Mouse (Mus musculus) heart, postnatal 10 days (tissue): Measurements from ENCODE around the gene Jup. TPM values are rescaled to one million over a fixed set of nuclear protein-coding genes. Genes with fewer than 3 reads are reported as not detected.
A peak's percentile ranks its signal among the peaks of the same experiment; 100 is the strongest.

Experiments
- DNase-seq, 2 experiments: peaks; one replicate each; pipeline ENCODE4 v3.0.0; 2021
- intact Hi-C: fragments of 180-260 bp; cut with DNase I; formaldehyde crosslinking; loops from one replicate; pipeline ENCODE4 v1.15.1; 2025
- total RNA-seq, 2 experiments: library from RNA; stranded (reverse); gene quantifications; 2 replicates each; pipeline ENCODE4 v1.2.3; 2021

Gene Jup
- total RNA-seq, 2 experiments from 2014 or later: 252 to 286 TPM

DNA sequence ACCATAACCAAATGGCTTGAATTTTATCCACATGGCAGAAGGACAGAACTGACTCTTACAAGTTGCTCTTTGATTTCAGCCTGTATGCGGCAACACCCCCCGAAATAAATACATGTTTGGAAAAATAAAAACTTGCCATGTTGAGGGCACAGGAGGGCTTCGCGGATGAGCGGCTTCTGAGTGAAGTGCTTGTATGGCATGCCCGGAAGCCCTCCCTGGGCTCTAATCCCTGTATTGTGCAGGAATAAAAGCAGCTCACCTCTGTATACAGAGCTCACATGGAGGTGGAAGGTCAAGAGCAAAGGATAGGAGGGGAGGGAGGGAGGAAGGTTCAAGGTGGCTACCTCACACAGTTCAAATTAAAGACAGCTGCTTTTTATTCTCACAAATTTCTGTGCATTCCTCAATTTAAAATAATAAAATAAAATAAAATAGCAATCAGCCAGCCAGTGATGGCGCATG is 5.6 kb downstream of the Jup start:
- DNase-seq: no peak
- intact Hi-C loops: no loop called here

DNA sequence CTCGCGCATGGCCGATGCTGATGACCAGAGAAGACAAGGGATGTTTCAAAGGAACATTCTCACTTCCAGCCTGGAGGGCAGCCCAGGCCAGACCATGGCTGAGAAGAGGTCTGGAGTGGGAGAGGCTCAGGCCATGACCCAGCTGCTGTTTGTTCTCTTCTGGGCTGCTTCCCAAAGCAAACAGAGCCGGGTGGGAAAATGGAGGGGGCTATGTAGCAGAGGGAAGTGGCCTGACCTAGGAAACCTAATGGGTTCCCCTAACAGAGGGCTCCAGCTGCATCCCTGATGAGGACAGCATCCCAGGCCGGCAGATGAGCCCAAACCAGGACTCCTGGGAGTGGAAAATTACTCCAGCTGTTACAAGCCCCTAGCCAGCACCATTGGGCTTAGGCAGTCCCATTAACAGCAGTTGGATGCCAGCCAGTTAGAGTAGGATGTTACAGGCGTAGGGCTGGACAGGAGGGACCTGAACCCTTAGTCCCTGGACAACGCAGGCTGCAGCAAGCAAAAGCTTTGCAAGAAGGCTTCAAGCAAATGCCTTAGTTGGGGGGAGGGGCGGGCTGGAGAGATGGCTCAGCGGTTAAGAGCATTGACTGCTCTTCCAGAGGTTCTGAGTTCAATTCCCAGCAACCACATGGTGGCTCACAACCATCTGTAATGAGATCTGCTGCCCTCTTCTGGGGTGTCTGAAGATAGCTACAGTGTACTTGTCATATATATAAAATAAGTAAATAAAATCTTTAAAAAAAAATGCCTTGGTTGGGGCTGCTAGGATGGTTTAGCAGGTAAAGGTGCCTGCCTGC is 6.3 kb downstream of the Jup start:
- peak; percentile 92 to 93 for DNase-seq
- intact Hi-C loops: no loop called here

DNA sequence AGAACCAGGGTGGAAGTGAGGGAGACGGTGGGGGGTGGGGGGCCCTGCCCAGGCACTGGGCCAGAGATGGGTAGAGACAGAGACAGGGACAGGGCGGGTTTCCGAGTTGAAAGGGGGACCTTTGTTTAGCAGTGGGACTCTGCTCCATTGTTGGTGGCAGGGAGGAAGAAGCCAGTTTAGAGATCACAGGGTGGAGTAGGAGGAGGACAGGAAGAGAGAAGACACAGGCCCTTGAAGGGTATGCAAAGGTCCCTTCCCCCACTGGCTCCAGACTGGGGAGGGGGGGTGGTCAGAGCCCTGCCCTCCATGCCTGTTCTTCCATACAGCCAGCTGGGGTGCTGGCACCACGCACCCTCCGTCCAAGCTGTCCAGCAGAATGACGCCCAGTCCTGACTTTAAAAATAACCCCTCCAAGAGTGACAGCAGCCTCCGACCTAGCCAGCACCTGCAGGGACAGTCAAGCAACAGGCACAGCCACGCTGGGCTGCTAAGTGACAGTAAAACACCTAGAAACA is 7.6 kb downstream of the Jup start:
- peak; percentile 78 to 87 for DNase-seq
- intact Hi-C loops: no loop called here

DNA sequence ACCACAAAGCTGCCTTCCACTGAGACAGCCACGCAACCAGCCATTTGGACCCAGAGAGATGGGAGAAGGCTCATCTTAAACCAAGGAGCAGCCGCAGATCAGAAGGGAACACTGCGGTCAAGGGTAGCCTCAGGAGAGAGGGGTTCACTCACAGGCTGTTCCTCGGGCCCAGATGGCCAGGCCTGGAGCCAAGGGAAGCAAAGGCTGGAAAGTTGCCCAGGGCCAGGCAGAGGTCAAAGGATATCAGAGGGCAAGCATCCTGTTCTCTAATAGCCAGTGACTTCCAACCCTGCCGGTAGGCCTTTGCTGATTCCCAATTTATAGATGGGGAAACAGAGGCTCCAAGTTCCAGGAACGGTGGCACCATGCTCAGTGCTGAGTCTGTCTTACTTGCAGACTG is 9.0 kb downstream of the Jup start:
- intact Hi-C loops: no loop called here

DNA sequence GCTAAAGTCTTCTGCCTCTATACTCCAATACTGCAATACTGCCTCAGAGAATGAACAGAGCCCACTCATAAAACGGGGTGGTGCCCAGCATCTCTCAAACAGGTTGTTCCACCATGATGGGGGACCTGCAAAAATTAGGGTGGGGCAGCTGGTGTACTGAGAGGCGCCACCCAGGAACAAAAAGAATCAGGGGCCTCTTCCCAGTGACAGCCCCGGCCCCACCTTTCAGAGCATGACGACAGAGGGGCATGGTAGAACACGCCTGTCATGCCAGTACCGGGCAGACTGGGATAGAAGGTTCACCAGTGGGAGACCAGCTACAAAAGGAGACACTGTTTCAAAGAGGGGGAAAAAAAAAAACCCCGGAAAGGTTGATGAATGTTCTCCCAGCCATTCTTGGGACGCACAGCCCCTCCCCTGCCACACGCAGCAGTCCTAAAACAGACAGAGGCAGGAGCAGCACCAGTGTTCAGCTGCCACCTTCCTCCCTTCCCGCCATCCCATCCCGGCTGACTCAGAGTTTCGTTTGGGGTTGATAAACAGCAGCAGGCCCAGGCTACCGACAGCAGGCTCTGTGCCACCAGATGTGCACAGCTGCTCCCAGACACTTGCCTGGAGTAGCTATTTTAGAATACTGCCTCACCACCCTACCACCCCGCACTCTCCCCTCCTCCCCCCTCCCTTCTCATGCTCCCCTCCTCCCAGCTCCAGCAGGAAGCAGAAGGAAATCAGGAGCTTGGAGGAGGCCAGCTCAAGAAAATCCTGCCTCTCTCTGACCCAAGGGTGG is 9.8 kb downstream of the Jup start:
- peak; percentile 89 to 92 for DNase-seq
- intact Hi-C loops: no loop called here

More for the DNA sequence above, 9.0 kb downstream of the Jup start:
- DNase-seq: peak; percentile 84 to 85

DNA sequence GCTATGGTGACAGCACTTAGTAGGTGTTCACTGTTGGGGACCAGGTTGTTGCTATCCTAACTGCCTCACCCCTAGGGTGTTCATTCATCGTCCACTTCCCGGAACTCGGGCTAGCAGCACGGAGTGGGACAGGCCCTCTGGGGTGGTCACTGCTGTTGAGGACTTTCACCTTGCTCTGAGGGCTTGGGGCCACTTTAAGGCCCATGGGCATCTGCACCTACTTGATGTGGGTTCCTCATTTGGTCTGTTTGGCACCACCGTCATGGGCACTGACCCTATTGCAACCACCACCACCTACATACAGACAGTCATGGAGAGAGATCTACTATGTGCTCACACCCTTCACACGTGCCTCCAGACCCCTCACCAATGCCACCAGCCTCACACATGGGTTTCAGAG is 10.5 kb downstream of the Jup start:
- intact Hi-C loops: no loop called here
- no peak for DNase-seq

DNA sequence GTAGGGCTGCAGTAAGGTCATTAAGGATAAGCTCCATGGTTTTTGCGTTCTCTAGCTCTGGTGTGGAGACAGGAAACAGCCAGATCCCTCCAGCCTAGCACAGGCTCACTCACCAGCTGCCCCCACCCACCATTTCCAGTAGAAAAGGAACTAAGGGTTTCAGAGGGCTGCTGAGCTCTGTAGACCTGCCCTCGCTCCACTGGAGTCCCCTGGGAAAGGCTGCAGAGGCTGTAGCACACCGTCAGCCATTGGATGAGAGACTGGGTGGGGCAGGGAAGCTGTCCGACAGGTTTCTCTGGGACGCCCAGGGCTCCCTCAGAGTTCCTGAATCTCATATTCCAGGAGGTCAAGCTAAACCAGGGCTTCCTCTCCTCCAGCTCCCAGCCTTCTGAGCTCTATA is 11.0 kb downstream of the Jup start:
- peak in 1 of 2 experiments; percentile 30 for DNase-seq
- intact Hi-C loops: no loop called here

DNA sequence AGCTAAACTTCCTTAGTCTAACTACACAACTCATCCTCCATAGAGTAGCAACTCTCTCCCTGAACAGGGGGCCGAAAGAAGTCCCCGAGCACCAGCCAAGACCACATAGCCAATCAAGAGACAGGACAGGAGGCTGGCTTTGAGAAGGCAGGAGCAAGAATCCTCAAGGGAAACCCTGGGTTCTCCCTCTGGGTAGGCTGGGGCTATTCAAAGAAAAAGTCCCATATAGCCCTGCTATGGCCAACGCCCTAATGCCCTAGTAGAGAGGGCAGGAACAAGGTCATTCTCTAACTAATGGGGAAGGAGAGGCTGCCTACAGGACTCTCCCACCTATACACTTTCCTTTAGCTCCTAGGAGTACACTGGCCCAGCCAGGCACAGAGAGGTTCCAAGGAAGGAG is 12.5 kb downstream of the Jup start:
- DNase-seq: no peak
- intact Hi-C loops: no loop called here

DNA sequence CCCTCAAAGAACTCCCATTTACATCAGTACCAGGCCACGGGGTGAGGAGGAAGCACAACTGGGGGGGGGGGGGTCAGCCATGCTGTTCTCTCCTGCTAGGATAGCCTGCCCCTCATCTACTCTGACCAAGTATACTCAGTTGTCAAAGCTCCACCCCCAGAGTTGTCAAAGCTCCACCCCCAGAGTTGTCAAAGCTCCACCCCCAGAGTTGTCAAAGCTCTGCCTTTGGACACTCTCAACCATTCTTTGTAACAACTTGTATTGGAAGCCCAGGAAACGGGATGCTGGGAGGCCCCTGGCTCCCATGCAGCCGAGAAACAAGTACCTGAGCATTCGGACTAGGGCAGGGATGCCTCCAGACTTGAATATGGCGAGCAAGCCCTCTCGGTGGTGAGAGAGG is 14.9 kb downstream of the Jup start:
- intact Hi-C loops: no loop called here
- DNase-seq: no peak

DNA sequence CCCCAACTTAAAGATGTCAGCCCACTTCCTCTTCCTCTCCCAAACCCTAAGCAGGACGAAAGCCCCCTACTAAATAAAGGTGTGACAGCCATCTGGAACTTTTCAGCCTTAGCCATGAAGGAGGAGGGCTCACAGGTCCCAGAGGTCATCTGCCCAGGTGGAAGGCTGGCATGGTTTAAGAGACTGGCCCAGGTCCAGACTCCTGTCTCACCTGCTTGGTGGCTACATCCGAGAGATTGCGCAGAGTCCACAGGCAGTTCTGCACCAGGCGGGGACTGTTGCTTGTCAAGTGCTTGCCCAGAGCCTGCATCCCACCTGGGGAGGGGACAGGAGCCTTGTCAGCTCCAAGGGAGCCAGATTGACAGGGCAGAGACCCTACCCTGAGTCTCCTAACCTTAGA is 18.3 kb downstream of the Jup start:
- intact Hi-C loops: no loop called here
- no peak for DNase-seq

DNA sequence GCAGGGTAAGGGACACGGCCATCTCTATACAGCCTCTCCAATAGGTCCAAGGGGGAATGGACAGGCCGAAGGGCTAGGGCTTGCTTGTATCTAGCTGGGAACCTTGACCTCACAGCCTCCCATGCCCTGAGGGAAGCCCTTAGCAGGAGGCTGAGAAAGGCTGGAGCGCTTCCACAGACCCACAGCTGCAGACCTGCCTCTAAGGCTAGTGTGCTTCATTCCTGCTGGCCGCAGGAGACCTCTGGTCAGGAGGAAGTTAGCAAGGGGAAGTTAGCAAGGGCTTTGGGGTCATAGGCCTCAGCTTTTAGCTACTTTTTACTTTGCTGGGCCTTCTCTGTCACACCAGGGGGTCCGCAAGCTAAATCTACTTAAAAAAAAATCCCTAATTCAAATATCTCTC is 19.1 kb downstream of the Jup start:
- intact Hi-C loops: no loop called here
- no peak for DNase-seq

DNA sequence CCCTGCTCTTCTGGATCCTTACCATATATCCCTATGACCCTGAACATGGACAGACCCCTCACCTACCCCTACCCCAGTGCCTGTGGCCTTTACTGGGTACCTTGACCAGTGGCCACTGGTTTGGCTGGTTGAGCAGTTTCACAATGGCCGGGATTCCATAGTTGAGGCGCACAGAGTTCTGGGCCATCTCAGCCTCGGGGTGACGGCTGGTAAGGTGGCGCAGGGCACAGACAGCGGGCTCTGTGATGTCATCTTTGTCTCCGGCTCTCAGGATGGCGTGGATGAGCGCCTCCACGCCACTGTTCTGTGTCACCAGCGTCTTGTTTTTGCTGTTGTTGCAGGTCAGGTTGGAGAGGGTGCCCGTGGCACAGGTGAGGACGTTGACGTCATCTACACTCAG is 19.6 kb downstream of the Jup start:
- intact Hi-C loops: no loop called here
- DNase-seq: no peak

DNA sequence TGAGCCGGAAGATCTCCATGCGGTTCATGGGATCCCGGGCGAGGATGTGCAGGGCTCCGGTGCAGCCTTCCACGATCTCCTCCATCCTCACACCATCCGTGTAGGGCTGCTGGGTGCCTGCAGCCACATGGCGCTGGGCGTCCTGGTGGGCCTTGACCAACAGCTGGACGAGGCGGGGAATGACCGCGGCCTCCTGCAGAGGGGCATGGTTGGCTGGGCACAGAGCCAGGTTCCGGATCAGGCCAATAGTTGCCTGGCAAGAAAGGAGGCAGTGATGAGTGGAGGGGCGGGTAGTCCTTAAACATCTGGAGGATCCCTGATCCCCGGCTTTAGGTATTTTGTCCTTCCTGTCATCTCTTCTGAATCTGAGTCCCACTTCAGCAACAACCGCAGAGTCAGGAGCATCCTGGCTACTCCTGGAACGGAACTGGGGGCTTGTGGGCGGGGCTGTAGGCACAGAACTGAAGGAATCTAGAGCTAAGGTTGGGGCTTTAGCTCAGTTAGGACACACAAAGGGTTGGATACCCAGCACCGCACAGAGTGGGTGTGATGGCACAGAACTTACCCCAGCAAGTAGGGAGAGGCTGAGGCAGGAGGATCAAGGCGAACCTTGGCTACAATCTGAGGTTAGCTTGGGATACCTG is 20.7 kb downstream of the Jup start:
- DNase-seq: no peak
- intact Hi-C loops: no loop called here

DNA sequence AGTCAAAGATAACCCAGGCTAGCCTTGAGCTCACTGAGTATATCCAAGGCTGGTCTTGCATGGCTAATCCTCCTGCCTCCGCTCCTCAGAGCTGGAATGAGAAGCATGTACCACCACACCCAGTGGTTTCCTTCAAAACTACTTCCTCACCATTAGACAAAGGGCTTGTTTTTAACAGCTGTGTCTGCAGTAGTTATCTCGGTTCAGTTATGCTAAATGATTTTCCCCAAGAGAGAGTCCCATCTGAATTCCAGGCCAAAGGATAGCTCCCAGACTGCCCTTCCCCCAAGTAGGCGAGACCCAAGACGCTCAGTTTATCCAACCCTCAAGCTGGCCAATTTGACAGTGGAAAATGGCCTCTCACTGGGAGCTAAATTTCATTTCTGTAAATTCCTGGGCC is 21.6 kb downstream of the Jup start:
- intact Hi-C loops: no loop called here
- DNase-seq: peak in 1 of 2 experiments; percentile 42

DNA sequence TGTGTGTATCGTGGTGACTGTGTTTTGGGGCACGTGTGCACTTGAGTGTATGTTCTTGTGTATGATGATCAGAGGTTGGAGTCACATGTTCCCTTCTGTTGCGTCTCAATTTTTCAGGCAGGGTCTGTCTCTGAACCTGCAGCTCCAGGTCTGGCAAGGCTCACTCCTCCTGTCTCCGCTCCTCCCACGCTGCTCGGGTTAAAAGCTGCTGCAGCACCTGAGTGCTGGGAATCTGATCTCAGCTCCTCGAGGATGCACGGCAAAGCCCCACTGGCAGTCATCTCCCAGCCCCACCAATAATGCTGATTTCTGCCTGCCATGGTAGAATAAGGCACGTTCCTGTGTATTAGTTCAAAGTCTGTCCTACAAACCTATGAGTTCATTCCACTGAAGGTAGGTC is 22.4 kb downstream of the Jup start:
- intact Hi-C loops: no loop called here
- DNase-seq: no peak

DNA sequence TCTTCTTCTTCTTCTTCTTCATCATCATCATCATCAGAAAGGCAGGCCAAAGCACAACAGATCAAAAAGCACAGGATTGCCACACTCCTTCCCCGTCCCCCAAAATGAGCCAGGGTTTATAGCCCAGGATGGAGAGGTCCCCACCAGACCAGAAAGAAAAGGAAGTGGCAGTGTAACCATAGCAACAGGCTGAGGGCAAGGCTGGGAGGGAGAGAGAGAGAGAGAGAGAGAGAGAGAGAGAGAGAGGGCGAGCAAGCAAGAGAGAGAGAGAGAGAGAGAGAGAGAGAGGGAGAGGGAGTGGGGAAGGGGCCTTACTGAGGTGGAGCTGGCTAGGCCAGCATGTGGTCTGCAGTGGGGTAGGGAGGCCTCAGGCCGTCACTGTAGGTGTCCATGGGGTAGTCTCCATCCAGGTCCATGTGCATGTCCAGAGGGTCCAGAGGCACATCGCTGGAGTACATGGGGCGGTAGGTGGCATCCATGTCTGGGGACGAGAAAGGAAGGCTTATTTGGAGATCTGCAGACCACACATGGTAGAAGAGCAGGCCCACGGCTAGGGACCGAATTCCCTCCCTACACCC is 25.5 kb downstream of the Jup start:
- DNase-seq: no peak
- intact Hi-C loops: no loop called here

DNA sequence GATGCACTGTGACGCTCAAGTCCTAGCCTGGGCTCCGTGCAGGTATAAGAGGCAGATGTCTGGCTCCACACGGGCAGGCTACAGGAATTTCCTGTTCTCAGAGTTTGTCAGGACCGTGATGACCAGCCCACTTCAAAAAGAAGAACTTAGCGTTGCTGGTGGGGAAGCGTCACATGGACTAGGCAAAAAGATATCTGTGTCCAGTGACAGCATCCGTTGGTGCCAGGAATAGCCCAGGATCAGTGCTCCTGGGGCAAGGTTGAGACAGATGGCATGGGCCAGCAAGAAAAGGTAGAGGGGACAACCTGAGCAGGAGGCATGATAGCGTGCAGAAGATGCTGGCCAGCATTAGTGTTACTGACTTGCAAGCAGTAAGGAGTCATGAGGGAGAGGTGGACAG is 27.7 kb downstream of the Jup start:
- intact Hi-C loops: no loop called here
- DNase-seq: no peak

DNA sequence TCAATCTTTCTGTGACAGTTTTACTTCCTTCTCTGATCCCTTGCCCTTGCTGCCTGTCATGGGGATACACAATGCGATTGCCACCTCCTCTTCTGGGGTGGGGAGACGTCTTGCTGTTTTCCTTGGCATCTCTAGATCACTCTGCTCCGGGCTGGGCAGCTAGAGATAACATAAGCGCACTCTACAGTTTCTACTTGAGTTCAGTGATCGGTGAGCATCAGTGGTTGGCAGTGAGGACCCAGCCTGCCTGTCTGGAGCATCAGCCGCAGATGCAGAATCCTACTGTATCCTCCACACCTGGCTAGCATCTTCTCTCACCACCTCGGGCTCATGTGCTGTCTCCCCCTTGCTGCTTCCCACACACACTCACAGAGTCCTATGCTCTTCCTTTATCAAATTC is 28.4 kb downstream of the Jup start:
- no peak for DNase-seq
- intact Hi-C loops: no loop called here

DNA sequence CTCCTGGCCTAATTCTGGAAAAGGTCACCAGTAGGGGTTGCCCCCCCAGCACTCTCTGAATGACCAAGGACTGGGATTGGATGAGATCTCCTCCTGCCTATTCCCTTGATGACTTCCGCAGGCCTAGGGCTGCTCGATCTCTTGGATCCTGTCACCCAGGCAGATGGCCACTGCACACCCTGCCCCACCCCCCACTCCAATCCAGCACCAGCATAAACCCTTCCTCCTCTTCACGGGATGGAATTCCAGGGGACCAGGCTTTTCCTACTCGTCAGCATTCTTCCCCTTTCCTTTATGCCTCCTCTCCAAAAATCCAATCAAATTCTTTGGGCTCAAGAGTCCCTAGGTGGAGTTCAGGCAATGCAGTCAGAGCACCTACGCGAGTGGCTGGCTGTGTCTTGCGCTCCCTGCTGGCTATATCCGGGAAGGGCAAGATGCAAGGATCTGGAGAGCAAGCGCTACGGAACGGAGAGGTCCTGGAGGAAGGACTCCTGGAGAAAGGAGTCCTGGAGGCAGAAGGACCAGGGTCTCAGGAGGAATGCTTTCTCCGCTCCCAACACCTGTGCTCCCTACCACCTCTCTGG is 34.5 kb downstream of the Jup start:
- intact Hi-C loops: loop anchor here (1.0 to 2.0 kb wide), 2 partner anchors 45 to 110 kb away; partner anchors contain the start of gene Klhl11
- peak; percentile 79 to 84 for DNase-seq

DNA sequence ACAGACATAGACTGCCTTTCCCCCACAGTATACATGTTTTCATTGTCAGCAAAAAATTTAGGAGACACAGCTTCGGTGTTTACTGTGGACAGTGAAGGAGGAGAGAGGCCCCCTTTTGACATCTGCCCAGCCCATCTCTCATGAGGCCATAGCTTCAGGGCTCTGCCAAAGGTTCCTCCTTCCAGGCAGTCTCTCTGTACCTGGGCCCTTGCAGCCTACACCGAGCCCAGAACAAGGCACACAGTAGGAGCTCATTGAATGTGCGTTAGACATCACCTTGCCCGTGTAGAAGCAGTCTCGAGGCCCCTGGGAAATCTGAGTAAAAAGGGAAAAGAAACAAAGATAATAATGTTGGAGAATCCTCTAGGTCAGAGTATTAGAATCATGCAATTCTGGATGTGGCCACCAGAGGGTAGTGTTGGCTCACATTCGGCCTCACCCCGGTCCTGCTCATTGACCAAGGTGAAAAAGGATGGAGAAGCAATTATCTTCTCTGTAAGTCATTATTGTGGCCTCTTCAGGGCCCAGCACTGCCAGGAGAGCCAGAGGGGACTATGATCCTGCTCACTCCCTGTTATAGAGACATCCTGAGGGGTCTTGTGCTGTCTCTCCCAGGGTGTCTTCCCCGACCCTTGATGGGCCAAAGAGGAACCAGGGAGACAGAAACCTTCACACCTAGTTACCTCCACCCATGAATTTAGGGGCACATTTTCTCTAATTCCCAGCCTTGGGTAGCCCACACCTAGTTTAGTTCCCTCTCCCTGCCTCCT is 35.2 kb downstream of the Jup start:
- peak; percentile 82 to 91 for DNase-seq
- intact Hi-C loops: loop anchor here (1.0 to 2.0 kb wide), 2 partner anchors 46 to 110 kb away; partner anchors contain the start of gene Klhl11
